Mouse (Mus musculus): ENCODE data around the gene Zscan4-ps1.
"Not testable (repeated sequence)": the region's sequence is repeated elsewhere in the genome, so short reads cannot be mapped to it uniquely, and the experiment has no call there.

Zscan4-ps1 gene

GRCm38 (mm10) chr7:11069591-11069990, at the start of gene Zscan4-ps1:
Zscan4-ps1 (minus strand) TSS chr7:11069691.
- DNase-seq (ENCODE audit: low read depth, low spot score), result not testable (repeated sequence)
